Mouse (Mus musculus): ENCODE measurements around the gene Cdk17. TPM values are rescaled to one million over a fixed set of nuclear protein-coding genes. Genes with fewer than 3 reads are reported as not detected.
"Not testable (repeated sequence)": the region's sequence is repeated elsewhere in the genome, so short reads cannot be mapped to it uniquely, and the experiment has no call there.

Gene Cdk17
- polyA plus RNA-seq, 1 experiment from 2014 or later: 29.9 TPM

DNA sequence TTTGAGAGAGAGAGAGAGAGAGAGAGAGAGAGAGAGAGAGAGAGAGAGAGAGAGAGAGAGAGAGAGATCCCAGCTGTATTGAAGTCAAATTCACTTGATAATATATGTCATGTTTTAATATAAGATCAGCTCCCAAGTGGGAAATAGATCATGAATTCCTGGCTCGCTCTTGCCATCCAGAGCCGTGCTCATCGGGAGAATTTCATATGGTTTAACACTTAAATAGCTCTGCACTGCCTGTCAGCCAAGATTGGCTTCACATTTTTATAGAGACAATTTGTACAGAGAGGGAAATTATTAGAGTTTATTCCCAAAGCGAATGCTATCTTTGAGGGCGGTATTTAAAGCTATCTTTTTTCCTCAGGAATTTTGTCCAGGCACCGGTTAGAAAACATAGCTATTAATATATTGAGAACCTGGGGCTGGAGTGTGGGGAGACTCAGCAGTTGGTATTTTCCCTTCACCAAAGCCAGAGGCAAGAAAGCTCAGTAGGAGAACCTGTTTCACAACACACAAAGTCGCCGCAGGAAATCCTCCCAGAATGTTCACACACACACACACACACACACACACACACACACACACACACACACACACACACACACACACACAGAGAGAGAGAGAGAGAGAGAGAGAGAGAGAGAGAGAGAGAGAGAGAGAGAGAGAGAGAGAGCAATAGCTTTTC lies 17.9 kb upstream of the Cdk17 start:
- in situ Hi-C loops (cut with MboI; ENCODE audit: low pct_unique_long_range_greater_than_20kb): no loop called here
- ATAC-seq (no peak), DNase-seq (ENCODE audit: low read depth, low spot score) (no peak)
- no peaks in the 10 kb centered on the region for H3K27me3 ChIP-seq
- ChIA-PET POLR2A (no interaction called here), CTCF (interaction anchor here (1.0 to 1.1 kb wide), 2 partner anchors 10 to 61 kb away, joined by 3 to 4 read pairs; partner anchors contain the start of gene Cfap54)
- TF ChIP-seq CTCF (IDR thresholded peaks at IDR 0.05): no peak

DNA sequence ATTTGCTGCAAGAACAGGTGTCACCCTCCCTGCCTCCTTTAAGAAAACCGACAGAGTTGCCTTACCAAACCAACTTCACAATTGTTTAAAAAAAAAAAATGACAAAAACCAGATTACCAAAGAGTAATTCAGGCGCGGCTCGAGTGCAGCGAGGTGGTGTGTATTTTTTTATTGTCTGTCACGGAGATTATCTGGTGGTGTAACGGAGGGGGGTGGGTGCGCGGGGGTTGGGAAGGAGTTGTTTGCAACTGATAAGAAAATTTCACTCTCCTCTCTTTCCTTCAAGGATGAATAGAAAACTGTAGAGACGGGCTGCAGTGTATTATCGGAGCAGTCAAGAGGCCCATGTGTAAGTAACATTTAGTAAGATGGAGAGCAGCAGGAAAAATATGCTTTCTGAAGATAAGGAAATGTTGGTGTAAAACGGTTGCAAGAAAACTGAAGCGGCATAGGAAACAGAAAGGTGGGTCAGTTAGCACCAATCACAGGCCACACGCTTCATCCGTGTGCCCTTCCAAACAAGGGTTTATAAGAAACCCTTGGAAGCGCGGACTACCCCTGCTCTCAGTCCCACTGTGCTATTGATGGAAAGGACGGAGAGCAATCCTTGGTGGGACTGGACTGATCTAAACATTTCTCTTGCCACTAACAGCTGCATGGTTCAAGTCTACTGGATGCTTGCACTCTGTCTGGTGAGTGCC lies 17.2 kb upstream of the Cdk17 start:
- ChIA-PET CTCF (interaction anchor here (1.0 kb wide), 1 partner anchor 9 kb away, joined by 3 read pairs; no protein-coding TSS in a partner anchor), POLR2A (no interaction called here)
- no peaks in the 10 kb centered on the region for H3K27me3 ChIP-seq
- ATAC-seq: no peak
- no peak for TF ChIP-seq CTCF (IDR thresholded peaks at IDR 0.05)
- DNase-seq (ENCODE audit: low read depth, low spot score): no peak
- in situ Hi-C loops (cut with MboI; ENCODE audit: low pct_unique_long_range_greater_than_20kb): no loop called here

DNA sequence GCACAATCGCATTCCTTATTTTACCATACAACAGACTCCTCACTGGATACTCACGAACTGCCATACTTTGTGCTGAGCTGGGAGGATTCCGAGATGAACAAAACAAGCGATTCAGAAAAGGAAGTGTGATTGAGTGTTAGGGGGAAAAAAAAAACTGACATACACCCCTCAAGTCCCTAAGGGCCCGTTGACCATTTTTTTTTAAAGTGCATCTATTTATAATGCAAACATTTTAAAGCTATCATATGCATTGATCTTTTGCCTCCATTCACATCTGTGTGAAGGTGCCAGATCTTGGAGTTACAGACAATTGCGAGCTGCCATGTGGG lies 16.7 kb upstream of the Cdk17 start:
- no peaks in the 10 kb centered on the region for H3K27me3 ChIP-seq
- ATAC-seq (no peak), DNase-seq (ENCODE audit: low read depth, low spot score) (no peak)
- ChIA-PET CTCF (interaction anchor here (0.6 to 1.5 kb wide), 2 partner anchors 11 to 323 kb away, joined by 3 to 4 read pairs; no protein-coding TSS in a partner anchor), POLR2A (no interaction called here)
- in situ Hi-C loops (cut with MboI; ENCODE audit: low pct_unique_long_range_greater_than_20kb): no loop called here
- no peak for TF ChIP-seq CTCF (IDR thresholded peaks at IDR 0.05)

DNA sequence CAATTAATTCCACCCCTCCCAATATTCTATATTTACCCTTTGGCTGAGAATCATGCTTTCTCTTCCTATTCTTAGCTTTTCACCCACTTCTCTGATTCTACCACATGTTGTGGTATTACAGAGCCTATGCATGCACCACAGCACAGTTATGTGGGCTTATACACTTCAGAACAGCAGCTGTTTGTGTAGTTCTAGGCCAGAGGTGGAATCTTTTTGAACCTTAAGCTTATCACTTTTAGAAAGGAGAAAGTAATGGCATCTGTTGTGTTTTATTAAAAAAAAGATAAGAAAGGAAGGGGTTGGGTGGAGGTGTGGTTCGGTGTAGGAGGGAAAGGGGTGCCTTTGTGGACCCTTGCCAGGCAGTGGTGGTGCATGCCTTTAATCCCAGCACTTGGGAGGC lies 16.1 kb upstream of the Cdk17 start:
- in situ Hi-C loops (cut with MboI; ENCODE audit: low pct_unique_long_range_greater_than_20kb): no loop called here
- no peak for DNase-seq (ENCODE audit: low read depth, low spot score)
- no peak for TF ChIP-seq CTCF (IDR thresholded peaks at IDR 0.05)
- ChIA-PET CTCF (interaction anchor here (0.6 to 1.5 kb wide), 2 partner anchors 10 to 324 kb away, joined by 3 to 4 read pairs; no protein-coding TSS in a partner anchor), POLR2A (no interaction called here)
- no peak for ATAC-seq
- H3K27me3 ChIP-seq: no peaks in the 10 kb centered on the region

DNA sequence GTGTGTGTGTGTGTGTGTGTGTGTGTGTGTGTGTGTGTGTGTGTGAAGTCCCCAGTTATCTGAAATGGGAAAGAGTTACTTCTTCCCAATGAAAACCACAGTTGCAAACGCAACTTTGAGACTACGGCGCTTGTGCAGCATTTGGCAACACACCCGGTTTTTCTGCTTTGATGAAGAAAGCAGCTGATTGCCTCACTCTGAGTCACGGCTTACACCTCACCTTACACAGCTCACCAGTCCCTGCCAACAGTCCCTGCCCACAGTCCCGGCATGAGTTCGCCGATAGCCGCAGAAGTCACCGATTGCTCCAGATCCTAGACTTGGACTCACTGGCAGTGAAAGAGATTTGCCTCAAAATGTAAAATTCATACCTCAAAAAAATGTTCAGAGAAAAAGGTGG lies 15.6 kb upstream of the Cdk17 start:
- CTCF ChIA-PET: interaction anchor here (1.2 to 1.5 kb wide), 2 partner anchors 9 to 11 kb away, joined by 3 to 4 read pairs; no protein-coding TSS in a partner anchor
- in situ Hi-C loops (cut with MboI; ENCODE audit: low pct_unique_long_range_greater_than_20kb): no loop called here
- TF ChIP-seq CTCF (IDR thresholded peaks at IDR 0.05): no peak
- peak; percentile 87 for ATAC-seq
- POLR2A ChIA-PET: no interaction called here
- no peaks in the 10 kb centered on the region for H3K27me3 ChIP-seq
- DNase-seq (ENCODE audit: low read depth, low spot score): no peak

DNA sequence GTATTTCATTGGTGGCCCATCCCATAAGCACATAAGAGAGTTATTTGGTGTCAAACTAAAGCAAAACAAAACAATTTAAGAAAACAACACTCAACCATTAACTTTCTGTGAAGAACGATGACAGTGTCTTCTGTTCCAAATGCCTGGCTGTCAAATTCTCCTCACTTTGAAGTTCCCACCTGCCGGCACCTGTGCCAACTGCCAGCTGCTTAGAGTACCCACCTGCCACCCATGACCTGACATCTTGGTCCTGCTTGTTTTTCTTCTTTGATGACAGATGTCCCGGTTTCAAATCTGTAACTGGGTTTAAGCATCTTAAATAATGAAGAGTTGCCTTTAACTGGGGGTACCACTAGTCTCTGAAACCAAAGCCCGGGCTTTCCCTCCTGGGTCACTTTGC lies 14.1 kb upstream of the Cdk17 start:
- H3K27me3 ChIP-seq: no peaks in the 10 kb centered on the region
- no peak for DNase-seq (ENCODE audit: low read depth, low spot score)
- POLR2A ChIA-PET: no interaction called here
- CTCF ChIA-PET: no interaction called here
- ATAC-seq: no peak
- TF ChIP-seq CTCF (IDR thresholded peaks at IDR 0.05): no peak
- in situ Hi-C loops (cut with MboI; ENCODE audit: low pct_unique_long_range_greater_than_20kb): no loop called here

DNA sequence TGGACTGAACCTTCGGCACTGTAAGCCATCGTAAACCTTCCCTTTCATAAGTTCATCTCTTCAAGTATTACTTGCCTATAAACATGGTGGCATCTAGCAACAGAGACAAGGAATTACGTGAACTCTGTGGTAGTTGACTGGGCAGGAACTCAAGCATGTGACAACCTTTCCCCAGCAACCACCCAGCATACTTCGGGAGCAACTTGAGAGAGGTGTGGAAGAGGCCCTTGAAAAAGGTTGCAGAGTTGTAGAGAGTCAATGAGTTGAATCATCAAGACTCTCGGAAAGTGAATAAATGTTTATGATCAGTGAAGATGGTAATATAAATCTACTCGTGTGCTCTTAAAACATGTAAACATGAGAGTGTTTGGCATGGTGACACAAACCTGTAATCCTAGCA lies 13.0 kb upstream of the Cdk17 start:
- no peaks in the 10 kb centered on the region for H3K27me3 ChIP-seq
- in situ Hi-C loops (cut with MboI; ENCODE audit: low pct_unique_long_range_greater_than_20kb): no loop called here
- POLR2A ChIA-PET: no interaction called here
- CTCF ChIA-PET: no interaction called here
- ATAC-seq (no peak), DNase-seq (ENCODE audit: low read depth, low spot score) (no peak)
- TF ChIP-seq CTCF (IDR thresholded peaks at IDR 0.05): no peak

DNA sequence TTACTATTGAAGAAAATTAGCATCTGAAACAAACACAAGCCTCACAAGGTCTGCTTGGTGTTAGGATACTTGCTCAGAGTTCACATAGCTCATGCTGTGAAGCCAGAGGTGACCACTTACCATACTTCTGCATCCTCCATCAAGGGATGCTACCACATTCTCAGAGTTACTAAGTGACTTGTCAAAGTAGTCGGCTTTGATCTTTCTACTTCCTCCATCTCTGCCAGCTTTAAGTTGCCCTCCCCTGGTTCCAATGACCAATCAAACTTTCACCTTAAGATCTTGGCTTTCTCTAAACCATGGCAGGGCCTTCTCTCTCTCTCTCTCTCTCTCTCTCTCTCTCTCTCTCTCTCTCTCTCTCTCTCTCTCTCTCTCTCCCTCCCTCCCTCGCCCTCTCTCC lies 11.1 kb upstream of the Cdk17 start:
- in situ Hi-C loops (cut with MboI; ENCODE audit: low pct_unique_long_range_greater_than_20kb): no loop called here
- no peak for DNase-seq (ENCODE audit: low read depth, low spot score)
- no peaks in the 10 kb centered on the region for H3K27me3 ChIP-seq
- ChIA-PET POLR2A (no interaction called here), CTCF (no interaction called here)
- no peak for TF ChIP-seq CTCF (IDR thresholded peaks at IDR 0.05)
- ATAC-seq: no peak

DNA sequence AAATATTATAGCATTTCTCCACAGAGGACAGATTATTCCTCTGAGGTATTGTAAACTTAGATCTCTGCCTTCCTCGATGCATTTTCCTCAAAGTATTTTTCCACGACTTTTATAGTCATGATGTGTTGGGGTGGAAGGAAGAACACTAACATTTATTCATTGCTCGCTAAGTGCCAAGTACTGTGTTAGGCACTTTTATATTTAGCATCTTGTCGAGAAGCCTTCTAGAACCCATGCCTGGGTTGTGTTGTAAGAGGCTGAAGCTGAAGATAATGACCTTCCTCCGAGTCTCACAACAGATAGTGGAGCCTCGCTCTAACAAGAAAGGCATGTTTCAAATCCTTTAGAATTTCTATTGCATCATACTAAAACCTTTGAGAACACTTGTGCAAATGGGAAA lies 8.9 kb upstream of the Cdk17 start:
- no peak for TF ChIP-seq CTCF (IDR thresholded peaks at IDR 0.05)
- in situ Hi-C loops (cut with MboI; ENCODE audit: low pct_unique_long_range_greater_than_20kb): loop anchor here (10.0 kb wide), 1 partner anchor 77 kb away; no protein-coding TSS in a partner anchor
- ATAC-seq (no peak), DNase-seq (ENCODE audit: low read depth, low spot score) (no peak)
- ChIA-PET POLR2A (interaction anchor here (0.7 kb wide), 1 partner anchor 362 kb away, joined by 3 read pairs; no protein-coding TSS in a partner anchor), CTCF (interaction anchor here (1.5 kb wide), 1 partner anchor 9 kb away, joined by 3 read pairs; no protein-coding TSS in a partner anchor)
- no peaks in the 10 kb centered on the region for H3K27me3 ChIP-seq

DNA sequence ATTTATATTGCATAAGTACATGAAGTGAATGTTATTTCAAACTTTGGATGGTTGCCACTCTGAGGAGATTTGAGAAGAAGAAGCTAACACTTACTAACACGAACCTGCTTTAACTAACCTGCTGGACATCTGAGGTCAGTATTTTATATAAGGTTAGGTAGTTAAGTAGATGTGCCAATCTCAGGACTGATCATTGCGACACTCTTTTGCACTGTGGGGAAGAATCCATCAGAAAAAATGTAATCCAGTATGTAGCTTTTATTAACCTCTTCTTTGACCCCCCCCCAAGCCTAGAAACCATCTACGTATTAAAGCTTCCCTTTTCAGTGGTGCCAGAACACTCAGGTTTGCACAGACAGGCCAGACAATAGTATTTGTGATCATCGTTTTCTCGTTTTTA lies 8.0 kb upstream of the Cdk17 start:
- no peaks in the 10 kb centered on the region for H3K27me3 ChIP-seq
- ATAC-seq: no peak
- no peak for TF ChIP-seq CTCF (IDR thresholded peaks at IDR 0.05)
- DNase-seq (ENCODE audit: low read depth, low spot score): no peak
- CTCF ChIA-PET: interaction anchor here (0.7 to 1.5 kb wide), 3 partner anchors 10 to 82 kb away, joined by 3 to 4 read pairs (median 3); no protein-coding TSS in a partner anchor
- in situ Hi-C loops (cut with MboI; ENCODE audit: low pct_unique_long_range_greater_than_20kb): loop anchor here (10.0 kb wide), 1 partner anchor 78 kb away; no protein-coding TSS in a partner anchor
- POLR2A ChIA-PET: interaction anchor here (0.7 kb wide), 1 partner anchor 13 kb away, joined by 3 read pairs; no protein-coding TSS in a partner anchor

DNA sequence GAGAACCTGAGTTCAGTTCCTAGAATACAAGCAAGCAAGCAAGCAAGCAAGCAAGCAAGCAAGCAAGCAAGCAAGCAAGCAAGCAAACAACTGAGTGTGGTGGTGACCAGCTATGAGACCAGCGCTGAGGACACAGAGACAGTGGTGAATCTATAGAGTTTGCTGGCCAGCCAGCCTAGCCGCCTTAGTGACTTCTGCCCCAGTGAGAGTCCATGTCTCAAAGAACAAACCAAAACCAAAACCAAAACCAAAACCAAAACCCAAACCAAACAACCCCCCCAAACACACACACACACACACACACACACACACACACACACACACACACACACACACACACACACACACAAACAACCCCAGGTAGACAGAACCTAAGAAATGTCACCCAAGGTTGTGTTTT lies 7.3 kb upstream of the Cdk17 start:
- in situ Hi-C loops (cut with MboI; ENCODE audit: low pct_unique_long_range_greater_than_20kb): loop anchor here (10.0 kb wide), 1 partner anchor 79 kb away; no protein-coding TSS in a partner anchor
- POLR2A ChIA-PET; H3K27me3 ChIP-seq; DNase-seq (ENCODE audit: low read depth, low spot score); ATAC-seq: not testable (repeated sequence)
- CTCF ChIA-PET: interaction anchor here (0.7 to 1.5 kb wide), 2 partner anchors 11 to 82 kb away, joined by 3 to 4 read pairs; no protein-coding TSS in a partner anchor
